In genomic region chr9:108661677-108662612, GRCm38 (mm10) we compare ENCODE assay signal across 8 mouse cellular contexts. TPM values are rescaled to one million over a fixed set of nuclear protein-coding genes. Genes with fewer than 3 reads are reported as not detected.
A peak's percentile ranks its signal among the peaks of the same experiment; 100 is the strongest.
DNase-seq lines count a peak whose midpoint lies in the region; ATAC-seq and TF ChIP-seq lines count a peak whose summit lies in the region.

Slc25a20 (plus strand) TSS chr9:108662088.

- 3% methylated on average over 36 of the region's 37 CpGs for WGBS in lung, postnatal 0 days

- DNase-seq in MEL (ENCODE audit: low read depth, low spot score) = peak; percentile 93
- DNase-seq in cerebellum, adult 8-10 months = peak; percentile 60
- DNase-seq in forelimb bud, embryonic 11.5 days (ENCODE audit: low read depth, low spot score) = peak; percentile 72
- DNase-seq in layer of hippocampus, adult 9-11 months = peak; percentile 79
- peak; percentile 95 for DNase-seq in lung, postnatal 0 days (ENCODE audit: low spot score)
- DNase-seq in ovary, postnatal 14 days (ENCODE audit: low spot score) = peak; percentile 68
- DNase-seq in thymus, postnatal 14 days = peak; percentile 84

- peak within 1 kb of the TSS; percentile 80 for H3K9ac ChIP-seq in MEL (ENCODE audit: control insufficient read depth, low read depth, low read length, poor library complexity, severe bottlenecking)
- peak within 1 kb of the TSS; percentile 45 for H3K9ac ChIP-seq in lung, postnatal 0 days (replicated peaks; ENCODE audit: low read depth)

- peak within 1 kb of the TSS; percentile 75 for H3K4me2 ChIP-seq in lung, postnatal 0 days (replicated peaks; ENCODE audit: low read depth, low read length)

- TF ChIP-seq POLR2A in MEL (IDR thresholded peaks at IDR 0.05; ENCODE audit: control insufficient read depth in 1 of 2, insufficient read depth in 1 of 2, low read depth in 1 of 2, low read length in 2 of 2, poor library complexity in 1 of 2) = peak in 1 of 2 experiments; percentile 53; a peak in 1 of 4 replicates

- H3K27me3 ChIP-seq in MEL (ENCODE audit: control insufficient read depth in 1 of 2, insufficient read depth in 2 of 2, low read length in 2 of 2) = no peaks in the 10 kb centered on the region
- H3K27me3 ChIP-seq in lung, postnatal 0 days (replicated peaks; ENCODE audit: insufficient read depth, low read length) = no peaks in the 10 kb centered on the region

- ATAC-seq in hematopoietic stem cell, adult 5-6 weeks (replicated peaks in 1 of 2; ENCODE audit: insufficient read depth in 1 of 2, low FRiP score in 2 of 2, low TSS enrichment in 1 of 2, low read depth in 1 of 2, poor library complexity in 2 of 2, severe bottlenecking in 2 of 2) = peak; percentile 88 to 94
- ATAC-seq in lung, postnatal 0 days = peak; percentile 98

- H3K36me3 ChIP-seq in MEL (ENCODE audit: control insufficient read depth in 1 of 2, insufficient read depth in 2 of 2, low read length in 2 of 2) = peaks cover 0 to 8% of the 10 kb centered on the region in 2 experiments; a peak in 2 of 4 replicates
- no peaks in the 10 kb centered on the region for H3K36me3 ChIP-seq in lung, postnatal 0 days (ENCODE audit: insufficient read depth, low read length)

- no peaks in the 10 kb centered on the region for H3K79me2 ChIP-seq in MEL (ENCODE audit: control insufficient read depth, insufficient read depth, low read length, poor library complexity)

- H3K4me1 ChIP-seq in MEL (ENCODE audit: control insufficient read depth in 1 of 2, insufficient read depth in 2 of 2, low read length in 2 of 2) = peaks cover 3 to 10% of the 10 kb centered on the region in 2 experiments; a peak in 3 of 4 replicates
- H3K4me1 ChIP-seq in lung, postnatal 0 days (ENCODE audit: insufficient read depth, low read depth, low read length) = peaks cover 4% of the 10 kb centered on the region; the same call in 1 of the 2 replicates

- H3K4me3 ChIP-seq in MEL (ENCODE audit: control insufficient read depth in 1 of 2, insufficient read depth in 1 of 2, low read depth in 2 of 2, low read length in 2 of 2) = peak within 1 kb of the TSS; percentile 87 to 97
- H3K4me3 ChIP-seq in lung, postnatal 0 days (ENCODE audit: low read depth, low read length) = peak within 1 kb of the TSS; percentile 67

- no peak for TF ChIP-seq RAD21 in MEL (IDR thresholded peaks at IDR 0.05; ENCODE audit: low read depth, low read length)

- no peak within 1 kb of the TSS for H3K27ac ChIP-seq in MEL (ENCODE audit: control insufficient read depth, low read depth, low read length)
- peak within 1 kb of the TSS; percentile 65 for H3K27ac ChIP-seq in lung, postnatal 0 days (ENCODE audit: low read length)

- no peaks in the 10 kb centered on the region for H3K9me3 ChIP-seq in MEL (replicated peaks; ENCODE audit: insufficient read depth, low read length)
- no peaks in the 10 kb centered on the region for H3K9me3 ChIP-seq in lung, postnatal 0 days (ENCODE audit: low read length)

- TF ChIP-seq EP300 in MEL (IDR thresholded peaks at IDR 0.05; ENCODE audit: low read depth in 1 of 2, low read length in 2 of 2) = no peak
- TF ChIP-seq EP300 in lung, postnatal 0 days (IDR thresholded peaks at IDR 0.05) = no peak; the same call in 1 of the 2 replicates

- no peak for TF ChIP-seq CTCF in MEL (IDR thresholded peaks at IDR 0.05 in 2 of 3, conservative IDR thresholded peaks at IDR 0.05 in 1 of 3; ENCODE audit: control insufficient read depth in 1 of 3, insufficient read depth in 1 of 3, low read depth in 2 of 3, low read length in 3 of 3, poor library complexity in 1 of 3, severe bottlenecking in 1 of 3)
- no peak for TF ChIP-seq CTCF in lung, postnatal 0 days (IDR thresholded peaks at IDR 0.05)

TF ChIP-seq in MEL, 35 proteins besides CTCF, POLR2A, EP300 and RAD21:
- TF ChIP-seq HCFC1 (IDR thresholded peaks at IDR 0.05; ENCODE audit: low read depth, low read length) (peak; percentile 74), MXI1 (IDR thresholded peaks at IDR 0.05; ENCODE audit: low read depth, low read length) (peak; percentile 43; the same call in 1 of the 2 replicates), TBP (IDR thresholded peaks at IDR 0.05; ENCODE audit: low read depth, low read length) (no peak), MYC (IDR thresholded peaks at IDR 0.05; ENCODE audit: low read depth, low read length) (no peak), MAZ (IDR thresholded peaks at IDR 0.05; ENCODE audit: low read depth, low read length) (no peak), USF2 (IDR thresholded peaks at IDR 0.05; ENCODE audit: borderline replicate concordance in 1 of 2, insufficient read depth in 1 of 2, low read depth in 1 of 2, low read length in 2 of 2) (no peak), ZKSCAN1 (IDR thresholded peaks at IDR 0.05; ENCODE audit: low read depth, low read length) (no peak), MAX (IDR thresholded peaks at IDR 0.05; ENCODE audit: low read length) (no peak), NELFE (IDR thresholded peaks at IDR 0.05; ENCODE audit: low read depth, low read length) (no peak; the same call in 1 of the 2 replicates), TCF12 (IDR thresholded peaks at IDR 0.05; ENCODE audit: low read depth, low read length) (0 out of 2 replicates have a peak, but pooled peaks have one; percentile 13), KAT2A (conservative IDR thresholded peaks at IDR 0.05; ENCODE audit: low read depth, low read length) (no peak), MYB (IDR thresholded peaks at IDR 0.05; ENCODE audit: low read depth, low read length) (no peak), NRF1 (IDR thresholded peaks at IDR 0.05; ENCODE audit: insufficient read depth, low read depth, low read length, poor library complexity, severe bottlenecking) (peak; percentile 21; the same call in 1 of the 2 replicates), POLR2AphosphoS5 (IDR thresholded peaks at IDR 0.05; ENCODE audit: borderline replicate concordance, low read depth, low read length) (no peak), E2F4 (IDR thresholded peaks at IDR 0.05; ENCODE audit: borderline replicate concordance, low read depth, low read length) (no peak), ZNF384 (IDR thresholded peaks at IDR 0.05; ENCODE audit: low read depth, low read length) (peak; percentile 62), ZC3H11A (IDR thresholded peaks at IDR 0.05; ENCODE audit: low read depth, low read length) (no peak), ELF1 (IDR thresholded peaks at IDR 0.05; ENCODE audit: low read depth, low read length) (peak; percentile 88), MEF2A (IDR thresholded peaks at IDR 0.05; ENCODE audit: extremely low read depth, insufficient replicate concordance, low read depth, low read length, poor library complexity, severe bottlenecking) (no peak), SIN3A (IDR thresholded peaks at IDR 0.05; ENCODE audit: low read length) (peak; percentile 63)

RNA-seq across cellular contexts. Expression of gene Slc25a20, which starts in this region (rescaled TPM):
- total RNA-seq in MEL (2012; rRNA removed) = 15.6 and 19.3 TPM in 2 replicates
- 10 to 100 TPM in 1 of 2 experiments, not detected in 1; 24.1 TPM for polyA plus RNA-seq in MEL (2012; ENCODE audit: insufficient read depth in 1 of 2, insufficient read length in 2 of 2, low read depth in 1 of 2, low replicate concordance in 2 of 2, missing spikeins in 1 of 2)
- 40.5 and 43.7 TPM in 2 replicates for total RNA-seq in hematopoietic stem cell, adult 5-6 weeks (2017)
- 58.7 and 60.2 TPM in 2 replicates for polyA plus RNA-seq in lung, postnatal 0 days (2015; fragmentation: Nextera tagmentation; extraction: Ambion mirVana)
